Mouse (Mus musculus) CH12.LX (cell line): ENCODE measurements at regions not wholly inside any gene's neighbourhood (a gene's known extent, or its start where the extent isn't known, plus 50 kb on each side); places are given as distances from the start of the nearest gene placed in this dataset.

Source experiments
- DNase-seq: peaks from one replicate; pipeline ENCODE4 v3.0.0-alpha.2; 2013; ENCODE audit errors: extremely low read depth
- H3K27ac ChIP-seq: 2 replicates; pipeline ENCODE4 v1.5.1; 2012; ENCODE audit warnings: low read depth, mild to moderate bottlenecking, control low read depth, moderate library complexity; ENCODE audit not compliant: insufficient read depth
- H3K27me3 ChIP-seq: replicated peaks from 2 replicates; pipeline ENCODE3; 2012; ENCODE audit warnings: inconsistent platforms
- H3K36me3 ChIP-seq, 2 experiments: replicated peaks in 1 of 2; 2 replicates each; pipeline versions ENCODE3 to v1.6.1; 2012; ENCODE audit warnings: inconsistent platforms in 1 of 2, low read length in 1 of 2, mild to moderate bottlenecking in 1 of 2, mixed read lengths in 1 of 2, moderate library complexity in 1 of 2; ENCODE audit not compliant: control insufficient read depth in 1 of 2, insufficient read depth in 1 of 2
- H3K4me1 ChIP-seq, 2 experiments: 2 replicates each; pipeline ENCODE4 v1.6.1; 2012; ENCODE audit warnings: inconsistent platforms in 1 of 2, moderate library complexity in 1 of 2; ENCODE audit not compliant: insufficient read depth in 2 of 2, control insufficient read depth in 1 of 2
- H3K4me2 ChIP-seq: 2 replicates; pipeline ENCODE4 v1.6.1; 2012; ENCODE audit warnings: low read depth, mild to moderate bottlenecking, control low read depth; ENCODE audit not compliant: poor library complexity, insufficient read depth, severe bottlenecking
- H3K4me3 ChIP-seq, 3 experiments: fragments of 150-350 bp in 1 of 3; sonication (generic) in 1 of 3; replicated peaks in 1 of 3; 2 replicates each; pipeline versions ENCODE3 to v1.5.1; 2011 to 2012; ENCODE audit warnings: low read depth in 2 of 3, low read length in 2 of 3, mild to moderate bottlenecking in 2 of 3, moderate library complexity in 2 of 3, control low read depth in 1 of 3, improper control_type of control experiment in 1 of 3, inconsistent platforms in 1 of 3, mixed read lengths in 1 of 3; ENCODE audit not compliant: poor library complexity in 1 of 3
- H3K79me2 ChIP-seq: replicated peaks from 2 replicates; pipeline ENCODE4 v1.6.1; 2012; ENCODE audit warnings: mild to moderate bottlenecking, moderate library complexity; ENCODE audit not compliant: control insufficient read depth, poor library complexity, insufficient read depth, severe bottlenecking; ENCODE audit errors: extremely low read depth
- H3K9ac ChIP-seq: 2 replicates; pipeline ENCODE4 v1.6.1; 2012; ENCODE audit warnings: low read depth, mild to moderate bottlenecking, control low read depth, moderate library complexity; ENCODE audit not compliant: insufficient read depth
- H3K9me3 ChIP-seq: replicated peaks from 2 replicates; pipeline ENCODE3; 2012; ENCODE audit warnings: low read length, inconsistent platforms, mixed read lengths
- BHLHE40 ChIP-seq: IDR thresholded peaks from 2 replicates; pipeline ENCODE4 v1.6.1; 2011; ENCODE audit warnings: mild to moderate bottlenecking, low read depth, low read length, improper control_type of control experiment
- CHD1 ChIP-seq: IDR thresholded peaks from 2 replicates; pipeline ENCODE4 v1.6.1; 2012; ENCODE audit warnings: low read depth, low read length, improper control_type of control experiment, inconsistent platforms
- EP300 ChIP-seq: IDR thresholded peaks from 2 replicates; pipeline ENCODE4 v1.6.1; 2011; ENCODE audit warnings: low read length, improper control_type of control experiment
- ETS1 ChIP-seq: conservative IDR thresholded peaks from 2 replicates; pipeline ENCODE4 v1.6.1; 2012; ENCODE audit warnings: low read depth, mild to moderate bottlenecking, inconsistent platforms, low read length, improper control_type of control experiment, moderate library complexity
- GABPA ChIP-seq: IDR thresholded peaks from 2 replicates; pipeline ENCODE4 v1.6.1; 2012; ENCODE audit warnings: low read depth, low read length, improper control_type of control experiment, inconsistent platforms; ENCODE audit not compliant: insufficient replicate concordance
- JUN ChIP-seq: IDR thresholded peaks from 2 replicates; pipeline ENCODE4 v1.6.1; 2011; ENCODE audit warnings: low read depth, mild to moderate bottlenecking, low read length, improper control_type of control experiment, moderate library complexity; ENCODE audit not compliant: insufficient read depth
- JUND ChIP-seq: conservative IDR thresholded peaks from 2 replicates; pipeline ENCODE4 v1.6.1; 2011; ENCODE audit warnings: low read depth, low read length, improper control_type of control experiment
- MAX ChIP-seq: IDR thresholded peaks from 2 replicates; pipeline ENCODE4 v1.6.1; 2011; ENCODE audit warnings: low read length, improper control_type of control experiment
- MAZ ChIP-seq: IDR thresholded peaks from 2 replicates; pipeline ENCODE4 v1.6.1; 2012; ENCODE audit warnings: low read depth, mild to moderate bottlenecking, inconsistent platforms, low read length, improper control_type of control experiment, moderate library complexity
- MYC ChIP-seq: IDR thresholded peaks from 2 replicates; pipeline ENCODE4 v1.6.1; 2011; ENCODE audit warnings: low read depth, mild to moderate bottlenecking, improper control_type of control experiment, low read length
- NELFE ChIP-seq: IDR thresholded peaks from 2 replicates; pipeline ENCODE4 v1.6.1; 2011; ENCODE audit warnings: low read depth, low read length, improper control_type of control experiment
- NRF1 ChIP-seq: IDR thresholded peaks from 2 replicates; pipeline ENCODE4 v1.6.1; 2014; ENCODE audit warnings: low read depth, mild to moderate bottlenecking, inconsistent platforms, low read length, improper control_type of control experiment, moderate library complexity
- PAX5 ChIP-seq: IDR thresholded peaks from 2 replicates; pipeline ENCODE4 v1.6.1; 2012; ENCODE audit warnings: low read length, inconsistent platforms, mixed read lengths
- RAD21 ChIP-seq: IDR thresholded peaks from 2 replicates; pipeline ENCODE4 v1.6.1; 2011; ENCODE audit warnings: low read depth, mild to moderate bottlenecking, low read length, improper control_type of control experiment, moderate library complexity
- RCOR1 ChIP-seq: conservative IDR thresholded peaks from 2 replicates; pipeline ENCODE4 v1.6.1; 2012; ENCODE audit warnings: low read depth, mild to moderate bottlenecking, inconsistent platforms, low read length, improper control_type of control experiment
- TBP ChIP-seq: conservative IDR thresholded peaks from 2 replicates; pipeline ENCODE4 v1.6.1; 2011; ENCODE audit warnings: low read depth, low read length, improper control_type of control experiment
- TCF12 ChIP-seq: IDR thresholded peaks from 2 replicates; pipeline ENCODE4 v1.6.1; 2014; ENCODE audit warnings: low read depth, mild to moderate bottlenecking, inconsistent platforms, low read length, improper control_type of control experiment
- UBTF ChIP-seq: IDR thresholded peaks from 2 replicates; pipeline ENCODE4 v1.6.1; 2012; ENCODE audit warnings: low read depth, mild to moderate bottlenecking, inconsistent platforms, low read length, improper control_type of control experiment, moderate library complexity
- USF1 ChIP-seq: IDR thresholded peaks from 2 replicates; pipeline ENCODE4 v1.6.1; 2014; ENCODE audit warnings: low read depth, mild to moderate bottlenecking, inconsistent platforms, low read length, improper control_type of control experiment
- ZKSCAN1 ChIP-seq: IDR thresholded peaks from 2 replicates; pipeline ENCODE4 v1.6.1; 2012; ENCODE audit warnings: low read depth, inconsistent platforms, low read length, improper control_type of control experiment, borderline replicate concordance
- dilution Hi-C: fragments of 300-500 bp; cut with MboI; formaldehyde crosslinking; loops from 2 replicates; pipeline ENCODE4 v1.14.3; 2020; ENCODE audit warnings: low sequenced_read_pairs; ENCODE audit not compliant: extremely low pct_unique_long_range_greater_than_20kb, extremely low pct_ligation_motif_present
- in situ Hi-C: fragments of 300-500 bp; cut with MboI; formaldehyde crosslinking; loops from 3 replicates; pipeline ENCODE4 v1.14.3; 2019; ENCODE audit warnings: low sequenced_read_pairs, low pct_ligation_motif_present, low pct_unique_long_range_greater_than_20kb, mixed read lengths

DNA sequence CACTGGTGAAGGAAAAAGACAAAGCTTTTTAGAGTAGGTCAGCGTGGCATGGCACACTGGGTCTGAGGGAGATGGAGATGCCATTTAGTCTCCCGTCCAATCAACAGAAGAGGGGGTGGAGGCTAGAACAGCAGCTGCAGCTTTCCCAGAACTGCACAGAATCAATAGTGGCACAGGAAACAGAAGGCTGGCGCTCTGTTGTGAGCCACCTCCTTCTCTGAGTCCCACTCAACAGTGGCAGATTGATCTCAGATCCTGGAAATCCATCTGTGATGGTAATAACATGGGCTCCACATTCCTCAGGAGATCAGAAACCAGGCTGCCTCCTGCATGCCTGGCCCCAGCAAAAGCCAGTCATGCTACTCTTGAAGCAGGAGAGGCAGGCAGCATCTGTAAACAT is 480.9 kb upstream of the Klhl29 start:
- H3K9me3 ChIP-seq: peaks cover 52% of the 10 kb centered on the region
- TF ChIP-seq JUND (no peak), UBTF (no peak), USF1 (no peak), GABPA (no peak), NELFE (no peak), ZKSCAN1 (no peak), BHLHE40 (no peak), NRF1 (no peak), ETS1 (no peak), RAD21 (no peak), EP300 (no peak), TBP (no peak), RCOR1 (no peak), CHD1 (no peak), JUN (no peak), MAZ (no peak), MYC (no peak)
- TF ChIP-seq, all 38 proteins: peak for 0
- Histone ChIP-seq H3K4me3 (no peak overlapping the region), H3K79me2 (no peaks in the 10 kb centered on the region), H3K27ac (no peak overlapping the region), H3K27me3 (no peaks in the 10 kb centered on the region), H3K4me2 (no peak overlapping the region), H3K4me1 (no peaks in the 10 kb centered on the region), H3K9ac (no peak overlapping the region), H3K36me3 (no peaks in the 10 kb centered on the region)
- no peak for DNase-seq
- in situ Hi-C loops: no loop called here
- dilution Hi-C loops: no loop called here

DNA sequence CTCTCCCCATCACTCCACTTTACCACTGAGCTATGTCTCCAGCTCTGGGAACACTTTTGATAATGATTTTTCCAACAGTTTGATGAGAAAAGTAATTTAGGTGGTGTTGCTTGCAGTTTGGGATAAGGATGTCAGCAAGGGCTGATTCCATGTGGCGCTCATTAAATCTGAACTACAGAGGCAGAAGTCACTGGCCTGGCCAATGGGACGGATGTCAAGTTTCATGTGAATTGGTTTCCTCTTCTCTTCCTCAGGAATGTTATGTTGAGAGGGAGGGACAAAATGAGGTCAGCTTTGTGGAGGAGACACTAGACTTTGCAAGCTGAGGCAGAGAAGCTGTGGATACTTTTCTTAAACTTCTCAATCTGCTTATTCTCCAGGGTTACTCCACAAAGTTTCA is 434.9 kb upstream of the Klhl29 start:
- no peak overlapping the region for H3K27ac ChIP-seq
- no peak overlapping the region for H3K9ac ChIP-seq
- no peaks in the 10 kb centered on the region for H3K27me3 ChIP-seq
- in situ Hi-C loops: no loop called here
- no peak overlapping the region for H3K4me2 ChIP-seq
- no peak for TF ChIP-seq JUND
- TF ChIP-seq MAX: no peak
- TF ChIP-seq BHLHE40: no peak
- TF ChIP-seq ETS1: no peak
- no peak for TF ChIP-seq RAD21
- TF ChIP-seq TCF12: no peak
- TF ChIP-seq PAX5: no peak
- TF ChIP-seq, all 38 proteins: peak for 0
- H3K4me1 ChIP-seq: no peaks in the 10 kb centered on the region
- no peaks in the 10 kb centered on the region for H3K36me3 ChIP-seq
- H3K9me3 ChIP-seq: peaks cover 41% of the 10 kb centered on the region
- no peak for DNase-seq
- H3K79me2 ChIP-seq: no peaks in the 10 kb centered on the region
- dilution Hi-C loops: no loop called here
- H3K4me3 ChIP-seq: no peak overlapping the region
